Mouse (Mus musculus): ENCODE measurements at regions not wholly inside any gene's neighbourhood (a gene's known extent, or its start where the extent isn't known, plus 50 kb on each side); places are given as distances from the start of the nearest gene placed in this dataset.

DNA sequence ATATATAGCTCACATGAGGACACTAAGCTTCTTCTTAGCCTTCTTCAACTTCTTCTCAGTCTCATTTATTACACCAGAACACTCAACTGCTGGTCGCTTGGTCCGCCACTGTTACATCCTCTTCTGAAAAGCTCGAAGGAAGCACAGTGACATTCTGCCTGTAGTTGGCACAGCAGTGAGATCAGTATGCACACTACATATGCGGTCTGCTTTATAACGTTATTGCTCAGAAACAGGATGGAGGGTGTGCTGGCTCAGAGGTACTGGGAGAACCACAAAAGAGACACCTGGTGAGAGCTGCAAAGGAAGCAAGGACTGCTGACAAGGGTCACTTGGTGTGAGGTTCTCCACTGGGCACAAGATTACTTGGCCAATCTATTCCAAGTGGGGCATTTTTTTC, 179.5 kb downstream of the Ets1 start:
- DNase-seq: no peak

DNA sequence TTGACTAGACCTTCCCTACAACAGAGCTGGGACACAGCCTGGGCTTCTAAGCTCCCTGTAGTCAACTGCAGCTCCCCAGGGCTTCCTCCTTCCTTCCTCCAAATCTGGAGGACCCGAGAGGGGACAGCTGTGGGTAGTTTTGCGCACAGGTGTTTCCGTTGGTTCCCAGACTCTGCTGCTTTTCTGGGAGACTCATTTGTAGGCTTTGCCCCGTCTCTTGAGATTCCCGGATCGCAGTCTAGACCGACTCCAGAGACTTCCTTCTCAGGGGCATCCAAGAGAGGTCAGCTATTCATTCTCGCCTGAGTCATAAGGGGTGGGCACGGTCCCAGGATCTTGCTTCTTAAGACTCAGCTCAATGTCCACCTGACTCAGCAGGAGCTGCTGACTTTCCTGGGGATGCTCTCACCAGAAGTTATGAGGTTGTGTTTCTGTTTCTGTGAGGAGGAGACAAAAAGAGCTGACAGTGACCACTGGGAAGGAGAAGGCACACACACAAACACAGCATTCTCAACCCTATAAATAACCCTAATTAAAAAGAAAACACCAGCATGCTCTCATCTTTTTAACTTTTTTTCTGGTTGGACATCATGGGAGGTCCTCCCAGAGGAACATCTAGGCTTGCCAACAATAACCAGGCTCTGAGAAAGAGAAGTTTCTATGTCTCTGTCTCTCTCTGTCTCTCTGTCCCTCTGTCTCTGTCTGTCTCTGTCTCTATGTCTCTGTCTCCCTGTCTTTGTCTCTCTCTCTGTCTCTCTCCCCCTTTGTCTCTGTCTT, 180.8 kb downstream of the Ets1 start:
- DNase-seq: no peak

- DNase-seq: no peak
Measured at GRCm38 (mm10) chr9:32817442-32818358, 181.7 kb downstream of the Ets1 start.

DNA sequence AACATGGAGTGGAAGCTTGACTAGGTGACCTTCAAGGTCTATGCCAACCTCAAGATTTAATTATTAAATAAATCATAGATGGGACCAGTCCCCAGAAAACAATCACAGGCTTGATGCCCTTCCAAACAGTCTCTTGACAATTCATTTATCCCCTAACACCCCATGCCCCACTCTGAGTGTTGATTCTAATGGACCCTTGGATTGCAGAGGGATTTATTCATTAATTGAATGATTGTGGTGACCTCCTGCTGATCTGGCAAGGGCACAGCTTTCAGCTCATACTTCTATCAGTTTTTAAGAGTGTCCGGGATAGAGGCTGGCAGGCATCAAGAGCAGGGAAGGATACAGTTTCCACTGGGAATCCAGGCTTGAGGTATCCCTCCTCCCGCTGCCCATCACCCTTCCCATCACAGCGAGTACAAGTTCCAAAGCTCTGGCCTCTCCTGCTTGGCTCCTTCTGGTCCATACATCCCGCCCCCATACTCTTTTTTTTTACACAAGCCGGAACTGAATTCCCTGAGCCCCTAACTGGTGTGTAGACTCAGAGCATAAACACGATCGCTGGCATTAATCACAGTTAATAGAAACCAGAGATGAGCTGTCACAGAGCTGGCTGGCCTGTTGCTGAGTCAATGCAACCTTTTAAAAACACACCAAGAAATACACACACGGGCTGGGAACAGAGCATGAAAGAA, 187.6 kb downstream of the Ets1 start:
- DNase-seq: no peak

GRCm38 (mm10) chr9:32824134-32824531, 188.1 kb downstream of the Ets1 start:
- DNase-seq: no peak

- DNase-seq: no peak
Measured at GRCm38 (mm10) chr9:32830268-32830891, 194.4 kb downstream of the Ets1 start.

- no peak for DNase-seq
Measured at GRCm38 (mm10) chr9:32833373-32833772, 197.4 kb downstream of the Ets1 start.

GRCm38 (mm10) chr9:32834751-32835625, 199.0 kb downstream of the Ets1 start:
- DNase-seq: no peak

GRCm38 (mm10) chr9:32835626-32835971, 199.6 kb downstream of the Ets1 start:
- DNase-seq: no peak

DNA sequence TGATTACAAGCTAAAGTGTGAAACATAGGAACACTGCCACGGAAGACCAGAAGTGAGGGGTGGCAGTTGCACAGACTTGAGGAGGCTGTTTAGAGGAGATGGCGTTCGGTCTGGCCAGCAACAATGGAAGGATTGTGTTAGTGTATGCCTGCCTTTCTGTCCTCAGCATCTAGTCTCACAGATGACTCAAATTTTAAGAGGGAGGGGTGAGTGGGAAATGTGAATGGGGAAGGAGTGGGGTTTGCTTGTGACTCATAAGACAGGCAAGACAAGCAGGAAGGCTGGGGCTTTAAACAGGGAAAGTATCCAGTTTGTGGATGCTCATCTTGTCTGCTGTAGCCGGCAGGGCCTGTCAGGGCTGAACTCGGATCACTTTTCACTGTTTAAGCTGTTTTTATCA, 200.3 kb downstream of the Ets1 start:
- DNase-seq: no peak

DNA sequence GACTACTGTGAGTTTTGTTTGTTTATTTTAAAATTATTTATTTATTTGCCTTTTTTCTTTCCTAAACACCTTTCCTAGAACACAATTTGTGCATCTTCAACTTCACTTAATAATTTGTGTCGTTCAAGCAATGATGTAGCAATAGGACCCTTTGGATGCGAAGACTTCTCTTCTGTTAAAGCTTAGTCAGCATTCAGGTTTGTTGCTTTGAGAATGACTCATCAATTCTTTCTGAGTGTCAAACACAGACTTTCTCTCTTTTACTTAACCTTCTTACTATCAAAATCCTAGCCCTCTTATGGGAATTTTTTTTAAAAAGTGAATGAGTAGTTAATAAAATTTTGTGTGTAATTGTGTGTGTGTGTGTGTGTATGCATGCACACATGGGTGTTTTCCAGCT, 211.3 kb downstream of the Ets1 start:
- no peak for DNase-seq

DNA sequence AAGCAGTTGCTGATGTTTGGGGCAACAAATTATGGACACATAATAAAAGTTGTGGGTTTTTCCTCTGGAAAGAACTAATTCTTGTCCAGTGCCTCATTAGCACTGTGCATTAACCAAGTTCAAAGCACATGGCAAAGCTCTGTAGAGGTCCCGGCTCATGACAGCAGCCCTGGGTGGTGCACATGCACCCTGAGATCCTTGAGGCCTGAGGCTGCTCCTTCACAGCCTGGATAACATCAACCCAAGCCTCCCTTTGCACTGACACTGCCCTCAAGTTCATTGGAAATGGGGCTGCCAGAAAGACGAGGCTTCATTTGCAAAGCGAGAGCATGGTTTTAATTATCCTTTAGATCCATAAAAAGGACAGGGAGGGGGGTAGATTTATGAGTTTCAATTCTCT, 216.3 kb downstream of the Ets1 start:
- DNase-seq: no peak

GRCm38 (mm10) chr9:32863286-32863685, 227.3 kb downstream of the Ets1 start:
- no peak for DNase-seq

GRCm38 (mm10) chr9:32868936-32869335, 232.9 kb downstream of the Ets1 start:
- no peak for DNase-seq

- no peak for DNase-seq
Measured at GRCm38 (mm10) chr9:32874306-32874875, 238.4 kb downstream of the Ets1 start.

DNA sequence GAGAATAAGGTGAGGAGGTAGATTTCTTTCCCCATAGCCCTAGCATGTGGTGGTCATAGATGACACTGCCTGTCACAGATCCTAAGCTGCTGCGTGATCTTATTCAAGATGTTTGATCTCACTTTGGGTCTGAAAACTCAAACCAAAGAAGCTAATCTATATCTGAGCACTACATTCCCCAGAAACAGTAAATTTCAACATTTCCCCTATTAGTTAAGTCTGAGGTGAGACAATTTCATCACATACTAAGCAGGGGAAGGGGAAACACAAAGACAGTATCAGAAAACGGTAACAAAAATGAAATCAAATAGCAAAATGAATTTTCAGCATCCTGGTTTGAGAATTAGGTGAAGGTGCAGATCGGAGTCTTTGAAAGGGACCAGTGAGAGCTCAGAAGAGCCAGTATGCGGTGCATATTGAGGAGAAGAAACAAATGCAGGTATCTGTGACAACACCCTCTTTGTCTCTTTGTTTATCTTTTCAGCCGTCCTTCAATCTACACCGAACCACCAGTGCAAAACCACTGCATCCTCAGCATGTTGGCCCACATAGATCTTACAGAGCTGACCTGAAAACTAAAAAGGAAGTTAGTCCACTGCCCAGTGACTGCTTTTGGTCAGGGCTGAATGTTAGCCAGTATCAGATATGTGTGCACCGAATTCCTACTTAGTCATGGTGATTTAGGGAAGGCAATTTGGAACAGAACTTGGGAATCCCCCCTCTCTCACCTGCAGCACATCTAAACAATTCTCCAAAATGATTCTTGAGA, 247.0 kb downstream of the Ets1 start:
- DNase-seq: no peak

GRCm38 (mm10) chr9:32886008-32886650, 250.1 kb downstream of the Ets1 start:
- DNase-seq: no peak

DNA sequence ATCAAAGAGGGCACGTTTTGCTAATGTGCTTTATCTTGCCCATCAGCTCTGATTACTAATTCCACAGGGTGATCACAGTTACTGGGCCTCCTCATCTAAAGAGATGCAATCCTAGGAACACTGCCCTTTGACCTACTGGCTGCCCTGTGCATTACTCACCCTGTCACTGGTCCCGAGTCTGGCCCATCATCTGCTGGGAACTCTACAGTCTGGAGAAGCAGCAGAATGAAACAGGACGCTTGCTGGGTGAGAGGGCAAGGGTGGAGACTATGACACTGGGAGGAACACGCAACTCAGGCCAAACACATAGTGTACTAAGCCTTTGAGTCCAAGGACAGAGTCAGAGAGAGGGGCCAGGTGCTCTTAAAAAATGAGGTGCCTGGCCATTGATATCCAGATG, 263.8 kb downstream of the Ets1 start:
- DNase-seq: no peak

- no peak for DNase-seq
Measured at GRCm38 (mm10) chr9:32901287-32901686, 265.3 kb downstream of the Ets1 start.

DNA sequence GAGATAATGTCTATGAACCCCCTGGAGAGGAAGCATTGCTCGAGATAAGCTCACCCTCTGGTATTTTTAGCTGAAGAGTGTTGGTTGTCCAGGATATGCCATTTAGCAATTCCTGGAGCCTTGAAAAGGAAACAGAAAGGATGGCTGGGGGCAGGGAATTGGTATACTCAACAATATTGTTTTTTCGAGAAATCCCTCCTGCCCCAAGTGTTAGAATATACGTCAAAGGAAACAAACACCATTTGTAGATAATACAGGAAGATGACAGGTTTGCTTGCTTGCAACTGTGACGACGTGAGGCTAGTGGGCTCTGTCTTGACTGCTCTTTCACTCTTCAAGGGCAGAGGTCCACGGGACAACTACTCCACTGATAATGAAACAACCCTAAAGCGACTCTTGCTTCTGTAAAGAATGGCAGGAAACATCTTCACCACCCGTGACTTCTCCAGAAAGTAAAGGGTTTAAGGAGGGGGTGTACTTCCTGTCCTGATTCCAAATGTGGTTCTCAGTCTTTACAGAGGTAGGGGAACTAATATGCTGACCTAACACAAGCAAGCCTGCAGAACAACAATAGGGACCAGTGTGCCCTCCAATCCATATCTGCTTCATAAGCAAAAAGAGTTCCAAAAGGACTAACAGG, 270.3 kb downstream of the Ets1 start:
- DNase-seq: peak in 1 of 2 experiments; percentile 5

Measured in spleen, adult 18-20 months (tissue).